Mouse (Mus musculus) testis, adult 2 months (tissue): ENCODE data around the gene Phf21a. TPM values are rescaled to one million over a fixed set of nuclear protein-coding genes. Genes with fewer than 3 reads are reported as not detected.

Experiments
- H3K27ac ChIP-seq: fragments of 200-500 bp; 2 replicates; pipeline ENCODE4 v1.5.1; 2012; ENCODE audit warnings: low read depth, low read length; ENCODE audit not compliant: control insufficient read depth, insufficient read depth
- H3K27me3 ChIP-seq: fragments of 200-500 bp; 2 replicates; pipeline ENCODE4 v1.6.1; 2012; ENCODE audit warnings: mild to moderate bottlenecking, low read length, moderate library complexity; ENCODE audit not compliant: control insufficient read depth, insufficient read depth
- H3K36me3 ChIP-seq: fragments of 200-500 bp; 2 replicates; pipeline ENCODE4 v1.6.1; 2012; ENCODE audit warnings: mild to moderate bottlenecking, low read length; ENCODE audit not compliant: control insufficient read depth, insufficient read depth
- H3K4me1 ChIP-seq: fragments of 200-500 bp; 2 replicates; pipeline ENCODE4 v1.6.1; 2012; ENCODE audit warnings: low read length; ENCODE audit not compliant: control insufficient read depth, insufficient read depth
- H3K4me3 ChIP-seq: fragments of 200-500 bp; 2 replicates; pipeline ENCODE4 v1.5.1; 2012; ENCODE audit warnings: low read depth, mild to moderate bottlenecking, low read length, moderate library complexity, mixed read lengths; ENCODE audit not compliant: control insufficient read depth
- CTCF ChIP-seq: fragments of 200-500 bp; IDR thresholded peaks from 2 replicates; pipeline ENCODE4 v1.5.1; 2012; ENCODE audit warnings: low read depth, mild to moderate bottlenecking, inconsistent platforms, low read length, moderate library complexity; ENCODE audit not compliant: control insufficient read depth, insufficient read depth, insufficient replicate concordance
- POLR2A ChIP-seq: fragments of 200-500 bp; IDR thresholded peaks from 2 replicates; pipeline ENCODE4 v1.6.1; 2012; ENCODE audit warnings: low read depth, mild to moderate bottlenecking, inconsistent platforms, low read length, moderate library complexity; ENCODE audit not compliant: control insufficient read depth
- polyA plus RNA-seq: library from polyadenylated mRNA; depleted of rRNA; stranded (reverse); fragments of >200 nt; gene quantifications from 2 replicates; pipeline ENCODE4 v1.2.3, GENCODE M21; 2012

Gene Phf21a
- polyA plus RNA-seq, 1 experiment, result 78.4 TPM

- H3K4me3 ChIP-seq, result peak overlapping the region; percentile 68
- H3K4me1 ChIP-seq, result peaks cover 10% of the 10 kb centered on the region
- no peaks in the 10 kb centered on the region for H3K27me3 ChIP-seq
- no peak for TF ChIP-seq POLR2A
- TF ChIP-seq CTCF, result no peak
- H3K27ac ChIP-seq, result no peak overlapping the region
- H3K36me3 ChIP-seq, result no peaks in the 10 kb centered on the region
These were observed 292.5 kb downstream of the Phf21a start for GRCm38 (mm10) chr2:92385113-92386051.

DNA sequence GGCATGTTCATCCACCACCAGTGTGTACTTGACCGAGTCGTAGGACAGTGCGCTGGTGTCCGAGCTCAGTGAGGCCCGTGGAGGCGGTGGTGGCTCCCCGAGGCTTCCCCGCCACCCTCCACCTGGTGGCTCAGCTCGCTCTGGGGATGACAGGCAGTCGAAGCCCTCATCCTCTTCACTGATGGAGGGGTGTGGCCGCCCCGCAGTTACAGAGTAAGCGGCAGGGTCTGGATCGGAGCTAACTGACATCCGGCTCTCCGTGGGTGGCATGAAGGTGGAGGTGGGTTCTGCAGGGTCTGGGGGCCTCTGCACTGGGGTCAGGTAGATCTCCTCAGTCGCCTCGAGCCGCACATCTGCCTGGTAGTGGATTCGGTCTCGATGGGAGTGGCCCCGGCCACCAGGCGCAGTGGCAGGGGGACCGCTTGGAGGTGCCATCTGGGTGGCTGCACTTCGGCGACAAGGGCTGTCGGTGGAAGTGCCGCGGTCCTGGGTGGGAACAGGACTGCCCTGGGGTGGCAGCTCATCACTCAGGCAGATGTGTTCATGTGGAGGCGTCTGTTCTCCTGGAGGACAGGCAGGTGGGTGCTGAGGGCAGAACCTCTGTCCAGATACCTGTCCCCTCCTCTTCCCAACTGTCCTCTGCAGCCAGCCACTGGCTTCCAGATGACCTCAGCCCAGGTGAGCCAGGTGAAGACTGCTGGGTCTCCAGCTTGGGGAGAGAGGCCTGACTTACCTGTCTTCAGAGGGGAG, 294.1 kb downstream of the Phf21a start:
- H3K4me1 ChIP-seq, result peaks cover 15% of the 10 kb centered on the region

DNA sequence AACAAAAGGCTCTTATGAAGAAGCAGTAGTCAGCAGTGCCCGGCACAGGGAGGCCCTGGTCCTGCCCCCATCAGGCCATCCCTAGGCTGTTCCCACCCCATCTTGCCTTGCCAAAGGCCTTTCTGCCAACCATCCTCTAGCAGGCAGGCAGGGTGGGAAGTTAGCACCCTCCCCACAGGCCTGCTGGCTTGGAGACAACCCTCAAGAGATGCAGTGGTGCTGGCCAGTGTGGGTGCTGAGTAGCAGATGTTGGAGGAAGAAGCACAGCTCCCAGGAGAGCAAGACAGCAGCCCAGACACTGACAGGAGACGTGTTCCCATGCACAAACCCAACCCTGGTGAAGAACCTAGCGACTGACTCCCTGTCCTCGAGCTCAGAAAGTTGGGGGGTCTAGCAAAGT, 294.7 kb downstream of the Phf21a start:
- H3K36me3 ChIP-seq, result no peaks in the 10 kb centered on the region
- H3K27ac ChIP-seq, result no peak overlapping the region
- peak overlapping the region; percentile 0 for H3K4me3 ChIP-seq
- peaks cover 22% of the 10 kb centered on the region for H3K4me1 ChIP-seq
- TF ChIP-seq CTCF, result no peak
- TF ChIP-seq POLR2A, result no peak
- H3K27me3 ChIP-seq, result no peaks in the 10 kb centered on the region

More for the DNA sequence above, 294.1 kb downstream of the Phf21a start:
- H3K27ac ChIP-seq, result no peak overlapping the region
- TF ChIP-seq POLR2A, result 0 out of 2 replicates have a peak, but pooled peaks have one; percentile 4
- no peak for TF ChIP-seq CTCF
- H3K4me3 ChIP-seq, result peak overlapping the region; percentile 12
- H3K36me3 ChIP-seq, result no peaks in the 10 kb centered on the region
- H3K27me3 ChIP-seq, result no peaks in the 10 kb centered on the region

DNA sequence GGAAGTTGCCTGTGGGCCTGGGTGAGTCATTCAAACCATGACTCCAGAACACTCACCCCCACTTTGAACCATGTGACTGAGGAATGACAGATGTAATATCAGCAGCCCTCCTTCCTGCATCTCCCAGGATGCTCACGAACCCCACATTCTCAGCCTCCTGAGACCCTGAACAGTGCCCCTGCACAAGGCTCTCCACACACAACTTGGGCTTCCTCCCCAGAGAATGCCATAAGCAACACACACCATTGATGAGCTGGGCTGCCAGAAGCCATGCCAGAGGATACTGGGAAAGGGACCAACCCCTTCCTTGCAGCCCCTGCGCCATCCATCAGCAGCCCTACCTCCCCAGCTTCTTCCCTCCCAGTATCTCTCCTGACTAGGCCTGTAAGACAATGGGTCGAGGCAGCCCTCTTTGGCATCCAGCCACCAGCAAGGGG, 295.2 kb downstream of the Phf21a start:
- peak overlapping the region; percentile 81 for H3K4me3 ChIP-seq
- H3K27ac ChIP-seq, result no peak overlapping the region
- no peaks in the 10 kb centered on the region for H3K36me3 ChIP-seq
- peaks cover 23% of the 10 kb centered on the region for H3K4me1 ChIP-seq
- TF ChIP-seq POLR2A (peak; percentile 61; the same call in 1 of the 2 replicates), CTCF (no peak)
- no peaks in the 10 kb centered on the region for H3K27me3 ChIP-seq

GRCm38 (mm10) chr2:92388891-92389641, 296.1 kb downstream of the Phf21a start:
- Histone ChIP-seq H3K36me3 (no peaks in the 10 kb centered on the region), H3K4me1 (peaks cover 23% of the 10 kb centered on the region), H3K27ac (no peak overlapping the region), H3K4me3 (peak overlapping the region; percentile 81), H3K27me3 (no peaks in the 10 kb centered on the region)
- TF ChIP-seq CTCF (no peak), POLR2A (peak; percentile 21)

DNA sequence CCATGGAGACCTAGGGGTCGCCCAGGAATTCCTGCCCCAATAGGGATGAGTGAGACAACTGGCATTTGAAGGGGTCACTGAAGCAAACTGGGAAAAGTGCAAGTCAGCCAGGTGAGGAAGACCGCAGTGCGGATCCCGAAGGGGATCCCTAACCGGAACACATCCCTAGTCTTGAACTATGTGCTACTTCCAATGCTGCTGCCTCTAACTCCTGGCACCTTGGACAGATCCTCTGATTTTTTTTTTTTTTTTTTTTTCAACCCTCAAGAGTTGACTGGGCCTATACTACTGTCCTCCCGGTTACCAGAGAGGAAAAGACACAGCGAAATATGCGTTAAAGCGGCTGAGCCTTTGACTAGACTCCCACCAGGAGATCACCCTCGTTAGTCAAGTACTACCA, 296.7 kb downstream of the Phf21a start:
- TF ChIP-seq POLR2A, result no peak
- TF ChIP-seq CTCF, result no peak
- no peaks in the 10 kb centered on the region for H3K27me3 ChIP-seq
- peak overlapping the region; percentile 81 for H3K4me3 ChIP-seq
- peaks cover 23% of the 10 kb centered on the region for H3K4me1 ChIP-seq
- H3K27ac ChIP-seq, result no peak overlapping the region
- no peaks in the 10 kb centered on the region for H3K36me3 ChIP-seq
